ENCODE assay signal across 13 mouse cellular contexts in genomic region chr7:137001215-137001614, GRCm38 (mm10).
DNase-seq lines count a peak whose midpoint lies in the region; ATAC-seq and TF ChIP-seq lines count a peak whose summit lies in the region.
"Had no signal": no experiment of that assay in that cellular context is flagged by ENCODE, and none has a peak within 500 bp of the region (broad histone marks: within the 10 kb centered on the region; RNA-seq: fewer than 3 reads in every experiment).

No protein-coding gene starts in this region.

- no peak for TF ChIP-seq RAD21 in CH12.LX (IDR thresholded peaks at IDR 0.05; ENCODE audit: low read depth, low read length)

- in situ Hi-C loops in CH12.LX (cut with MboI; ENCODE audit: low pct_ligation_motif_present, low pct_unique_long_range_greater_than_20kb, low sequenced_read_pairs), result no loop called here

- H3K9me3 ChIP-seq in hindbrain, embryonic 11.5 days (ENCODE audit: control insufficient read depth, low read length), result no peaks in the 10 kb centered on the region
- H3K9me3 ChIP-seq in hindbrain, embryonic 16.5 days (ENCODE audit: control insufficient read depth, low read length), result no peaks in the 10 kb centered on the region
- no peaks in the 10 kb centered on the region for H3K9me3 ChIP-seq in kidney, postnatal 0 days (replicated peaks; ENCODE audit: low read length)
- H3K9me3 ChIP-seq in CH12.LX (replicated peaks; ENCODE audit: low read length), result no peaks in the 10 kb centered on the region
- no peaks in the 10 kb centered on the region for H3K9me3 ChIP-seq in hindbrain, embryonic 13.5 days
- H3K9me3 ChIP-seq: forebrain, embryonic 13.5 days; heart, embryonic 13.5 days had no signal

- no peak overlapping the region for H3K4me3 ChIP-seq in hindbrain, embryonic 11.5 days (ENCODE audit: low read depth, low read length)
- H3K4me3 ChIP-seq in hindbrain, embryonic 16.5 days (ENCODE audit: low read length), result no peak overlapping the region
- H3K4me3 ChIP-seq in kidney, postnatal 0 days (replicated peaks; ENCODE audit: low read depth, low read length), result no peak overlapping the region
- no peak overlapping the region for H3K4me3 ChIP-seq in kidney, adult 2 months (ENCODE audit: insufficient read depth, low read depth, low read length)
- H3K4me3 ChIP-seq in CH12.LX (replicated peaks in 1 of 3; ENCODE audit: low read depth in 2 of 3, low read length in 2 of 3, poor library complexity in 1 of 3), result no peak overlapping the region
- no peak overlapping the region for H3K4me3 ChIP-seq in hindbrain, embryonic 13.5 days
- H3K4me3 ChIP-seq: forebrain, embryonic 13.5 days; heart, embryonic 13.5 days had no signal

- dilution Hi-C loops in CH12.LX (cut with MboI; ENCODE audit: extremely low pct_ligation_motif_present, extremely low pct_unique_long_range_greater_than_20kb, low sequenced_read_pairs), result no loop called here

- no peaks in the 10 kb centered on the region for H3K27me3 ChIP-seq in hindbrain, embryonic 11.5 days (ENCODE audit: control insufficient read depth, insufficient read depth, low read length)
- H3K27me3 ChIP-seq in hindbrain, embryonic 16.5 days (replicated peaks; ENCODE audit: control insufficient read depth, insufficient read depth, low read length), result no peaks in the 10 kb centered on the region
- no peaks in the 10 kb centered on the region; the same call in 1 of the 2 replicates for H3K27me3 ChIP-seq in kidney, postnatal 0 days (ENCODE audit: insufficient read depth, low read length)
- H3K27me3 ChIP-seq in kidney, adult 2 months (replicated peaks; ENCODE audit: control insufficient read depth, insufficient read depth, low read length), result no peaks in the 10 kb centered on the region
- H3K27me3 ChIP-seq in CH12.LX (replicated peaks), result no peaks in the 10 kb centered on the region
- 0 out of 2 replicates have a peak, but pooled peaks cover 3% of the 10 kb centered on the region for H3K27me3 ChIP-seq in hindbrain, embryonic 13.5 days

- H3K4me2 ChIP-seq in hindbrain, embryonic 11.5 days (replicated peaks; ENCODE audit: low read depth, low read length), result no peak overlapping the region
- H3K4me2 ChIP-seq in hindbrain, embryonic 16.5 days (ENCODE audit: low read length), result no peak overlapping the region
- H3K4me2 ChIP-seq in kidney, postnatal 0 days (ENCODE audit: low read length), result peak overlapping the region; percentile 37
- no peak overlapping the region for H3K4me2 ChIP-seq in CH12.LX (ENCODE audit: insufficient read depth, low read depth, poor library complexity, severe bottlenecking)
- no peak overlapping the region for H3K4me2 ChIP-seq in hindbrain, embryonic 13.5 days
- H3K4me2 ChIP-seq: forebrain, embryonic 13.5 days; heart, embryonic 13.5 days had no signal

- peak; percentile 29 for DNase-seq in hindbrain, embryonic 11.5 days (ENCODE audit: low spot score)
- peak; percentile 22 for DNase-seq in kidney, postnatal 0 days (ENCODE audit: low spot score)
- no peak for DNase-seq in kidney, adult 2 months
- DNase-seq in CH12.LX (ENCODE audit: extremely low read depth), result peak; percentile 27
- DNase-seq: cerebellum, adult 18-20 months; cerebellum, adult 9-11 months; cerebellum, postnatal 36 days; forebrain, postnatal 0 days; gastrocnemius, postnatal 14 days had no signal

- no peak for TF ChIP-seq CTCF in kidney, postnatal 0 days (IDR thresholded peaks at IDR 0.05; ENCODE audit: low read depth)
- TF ChIP-seq CTCF in kidney, adult 2 months (conservative IDR thresholded peaks at IDR 0.05; ENCODE audit: insufficient read depth, insufficient read length, low read depth, low read length), result no peak
- TF ChIP-seq CTCF in CH12.LX (conservative IDR thresholded peaks at IDR 0.05 in 1 of 2, IDR thresholded peaks at IDR 0.05 in 1 of 2; ENCODE audit: low read depth in 2 of 2, low read length in 2 of 2), result no peak

- ATAC-seq in hindbrain, embryonic 11.5 days (ENCODE audit: low FRiP score), result no peak
- no peak for ATAC-seq in hindbrain, embryonic 16.5 days
- ATAC-seq in kidney, postnatal 0 days (replicated peaks; ENCODE audit: low FRiP score, low read depth), result no peak
- ATAC-seq in hindbrain, embryonic 13.5 days (ENCODE audit: low FRiP score), result no peak
- ATAC-seq: forebrain, embryonic 13.5 days; forebrain, postnatal 0 days had no signal

- peak overlapping the region; percentile 14; the same call in 1 of the 2 replicates for H3K27ac ChIP-seq in hindbrain, embryonic 11.5 days (ENCODE audit: low read depth, low read length)
- H3K27ac ChIP-seq in hindbrain, embryonic 16.5 days (ENCODE audit: low read depth, low read length), result no peak overlapping the region
- H3K27ac ChIP-seq in kidney, postnatal 0 days, result no peak overlapping the region
- no peak overlapping the region for H3K27ac ChIP-seq in kidney, adult 2 months (ENCODE audit: insufficient read depth, low read depth, low read length)
- no peak overlapping the region for H3K27ac ChIP-seq in CH12.LX (ENCODE audit: insufficient read depth, low read depth)
- peak overlapping the region; percentile 60; the same call in 1 of the 2 replicates for H3K27ac ChIP-seq in hindbrain, embryonic 13.5 days
- H3K27ac ChIP-seq: forebrain, embryonic 13.5 days; heart, embryonic 13.5 days had no signal

- no peak for TF ChIP-seq EP300 in CH12.LX (IDR thresholded peaks at IDR 0.05; ENCODE audit: low read length)

- H3K4me1 ChIP-seq in hindbrain, embryonic 11.5 days (replicated peaks; ENCODE audit: control insufficient read depth, insufficient read depth, low read length), result no peaks in the 10 kb centered on the region; the same call in 1 of the 2 replicates
- H3K4me1 ChIP-seq in hindbrain, embryonic 16.5 days (ENCODE audit: control insufficient read depth, insufficient read depth, low read depth, low read length), result peaks cover 6% of the 10 kb centered on the region
- peaks cover 17% of the 10 kb centered on the region for H3K4me1 ChIP-seq in kidney, postnatal 0 days (replicated peaks; ENCODE audit: insufficient read depth, low read length)
- H3K4me1 ChIP-seq in kidney, adult 2 months (ENCODE audit: control insufficient read depth, insufficient read depth, low read length), result no peaks in the 10 kb centered on the region
- peaks cover 2 to 49% of the 10 kb centered on the region in 2 experiments; a peak in 2 of 4 replicates for H3K4me1 ChIP-seq in CH12.LX (ENCODE audit: control insufficient read depth in 1 of 2, insufficient read depth in 2 of 2)
- peaks cover 50% of the 10 kb centered on the region for H3K4me1 ChIP-seq in hindbrain, embryonic 13.5 days (replicated peaks)

- WGBS in hindbrain, embryonic 11.5 days, result 58% methylated on average over 15 of the region's 15 CpGs
- 41% methylated on average over 15 of the region's 15 CpGs for WGBS in hindbrain, embryonic 16.5 days
- WGBS in kidney, postnatal 0 days, result 27% methylated on average over 15 of the region's 15 CpGs
- 30% methylated on average over 15 of the region's 15 CpGs for WGBS in kidney, adult 2 months
- 47% methylated on average over 15 of the region's 15 CpGs for WGBS in hindbrain, embryonic 13.5 days

- H3K79me2 ChIP-seq in CH12.LX (replicated peaks; ENCODE audit: control insufficient read depth, extremely low read depth, insufficient read depth, poor library complexity, severe bottlenecking), result no peaks in the 10 kb centered on the region

- no peak for TF ChIP-seq POLR2A in kidney, adult 2 months (IDR thresholded peaks at IDR 0.05; ENCODE audit: low read depth, low read length)
- no peak for TF ChIP-seq POLR2A in CH12.LX (IDR thresholded peaks at IDR 0.05; ENCODE audit: low read depth, low read length)

- no peaks in the 10 kb centered on the region for H3K36me3 ChIP-seq in hindbrain, embryonic 11.5 days (ENCODE audit: control insufficient read depth, insufficient read depth, low read length)
- H3K36me3 ChIP-seq in hindbrain, embryonic 16.5 days (ENCODE audit: control insufficient read depth, insufficient read depth, low read length), result no peaks in the 10 kb centered on the region
- no peaks in the 10 kb centered on the region for H3K36me3 ChIP-seq in kidney, postnatal 0 days (ENCODE audit: insufficient read depth, low read length)
- H3K36me3 ChIP-seq in kidney, adult 2 months (ENCODE audit: control insufficient read depth, insufficient read depth, low read length), result no peaks in the 10 kb centered on the region
- H3K36me3 ChIP-seq in CH12.LX (replicated peaks in 1 of 2; ENCODE audit: control insufficient read depth in 1 of 2, insufficient read depth in 1 of 2, low read length in 1 of 2), result peaks cover 0 to 8% of the 10 kb centered on the region in 2 experiments
- H3K36me3 ChIP-seq in hindbrain, embryonic 13.5 days, result no peaks in the 10 kb centered on the region
- H3K36me3 ChIP-seq: heart, embryonic 13.5 days had no signal

- no peak overlapping the region for H3K9ac ChIP-seq in hindbrain, embryonic 11.5 days (ENCODE audit: low read depth, low read length)
- H3K9ac ChIP-seq in hindbrain, embryonic 16.5 days (ENCODE audit: low read depth, low read length), result no peak overlapping the region
- no peak overlapping the region for H3K9ac ChIP-seq in kidney, postnatal 0 days (ENCODE audit: low read depth, low read length)
- no peak overlapping the region for H3K9ac ChIP-seq in CH12.LX (ENCODE audit: insufficient read depth, low read depth)
- no peak overlapping the region for H3K9ac ChIP-seq in hindbrain, embryonic 13.5 days
- H3K9ac ChIP-seq: forebrain, embryonic 13.5 days; forebrain, postnatal 0 days; heart, embryonic 13.5 days had no signal

TF ChIP-seq in CH12.LX, 34 proteins besides CTCF, POLR2A, EP300 and RAD21:
- TF ChIP-seq TBP (conservative IDR thresholded peaks at IDR 0.05; ENCODE audit: low read depth, low read length) (no peak), SMC3 (IDR thresholded peaks at IDR 0.05; ENCODE audit: low read depth, low read length) (no peak), ELF1 (IDR thresholded peaks at IDR 0.05; ENCODE audit: low read depth, low read length) (no peak), RCOR1 (conservative IDR thresholded peaks at IDR 0.05; ENCODE audit: low read depth, low read length) (no peak), MXI1 (IDR thresholded peaks at IDR 0.05; ENCODE audit: low read depth, low read length) (no peak), USF2 (conservative IDR thresholded peaks at IDR 0.05; ENCODE audit: low read depth, low read length) (no peak), UBTF (IDR thresholded peaks at IDR 0.05; ENCODE audit: low read depth, low read length) (no peak), MYC (IDR thresholded peaks at IDR 0.05; ENCODE audit: low read depth, low read length) (no peak), CHD1 (IDR thresholded peaks at IDR 0.05; ENCODE audit: low read depth, low read length) (no peak), IRF4 (IDR thresholded peaks at IDR 0.05; ENCODE audit: low read depth, low read length) (no peak)
TF ChIP-seq in CH12.LX: peak in this region for 0.

Comparison
In these comparisons a context has a peak if more than half of its experiments do, and no peak if none do; other contexts are left out.
1. H3K27ac ChIP-seq: peak in hindbrain, embryonic 11.5 days (single experiment) and hindbrain, embryonic 13.5 days (single experiment); none in hindbrain, embryonic 16.5 days (single experiment), kidney, postnatal 0 days (single experiment), kidney, adult 2 months (single experiment) and CH12.LX (single experiment).